Mouse (Mus musculus): ENCODE data around the gene Gad1.

- TF ChIP-seq POLR2A (IDR thresholded peaks at IDR 0.05; ENCODE audit: control insufficient read depth, low read depth, low read length) (no peak), CTCF (IDR thresholded peaks at IDR 0.05; ENCODE audit: control insufficient read depth, insufficient read depth, insufficient replicate concordance, low read depth, low read length) (peak; percentile 37; the same call in 1 of the 2 replicates)
Measured at GRCm38 (mm10) chr2:70619232-70619835, 66.5 kb downstream of the Gad1 start.

Data from testis, adult 2 months (tissue).